ENCODE assay signal across 7 mouse cellular contexts in genomic region chr10:93540431-93541210, GRCm38 (mm10). TPM values are rescaled to one million over a fixed set of nuclear protein-coding genes. Genes with fewer than 3 reads are reported as not detected.
DNase-seq lines count a peak whose midpoint lies in the region; TF ChIP-seq lines count a peak whose summit lies in the region.

TSS of gene Ccdc38 (plus strand) at chr10:93540632.

- 75% methylated on average over 17 of the region's 17 CpGs for WGBS in forebrain, embryonic 10.5 days

- H3K79me2 ChIP-seq in myocyte (ENCODE audit: control insufficient read depth, insufficient read depth): no peaks in the 10 kb centered on the region

- H3K4me1 ChIP-seq in forebrain, embryonic 10.5 days: peaks cover 23% of the 10 kb centered on the region

- H3K4me3 ChIP-seq in forebrain, embryonic 10.5 days: peak within 1 kb of the TSS; percentile 54
- peak within 1 kb of the TSS; percentile 21 for H3K4me3 ChIP-seq in myocyte

- H3K27ac ChIP-seq in forebrain, embryonic 10.5 days: peak within 1 kb of the TSS; percentile 81

- H3K4me2 ChIP-seq in myocyte (ENCODE audit: low read depth): peak within 1 kb of the TSS; percentile 80

- peak; percentile 40 for DNase-seq in 416B (ENCODE audit: low read depth)
- DNase-seq in B cell, adult 2 months: peak; percentile 46 to 47
- DNase-seq in forebrain, embryonic 10.5 days (ENCODE audit: extremely low spot score, low spot score): no peak
- peak; percentile 6 to 31 for DNase-seq in kidney, postnatal 4 days
- DNase-seq in urinary bladder, adult 18-20 months (ENCODE audit: low spot score in 2 of 2): no peak
- DNase-seq in layer of hippocampus, adult 8-10 months (ENCODE audit: low spot score in 2 of 2): no peak

- H3K27me3 ChIP-seq in forebrain, embryonic 10.5 days (ENCODE audit: poor library complexity, severe bottlenecking): peaks cover 41% of the 10 kb centered on the region
- no peaks in the 10 kb centered on the region for H3K27me3 ChIP-seq in myocyte (ENCODE audit: control insufficient read depth, insufficient read depth, insufficient read length)

- no peak for TF ChIP-seq POLR2A in myocyte (IDR thresholded peaks at IDR 0.05; ENCODE audit: insufficient read length, low read depth)

- H3K9me3 ChIP-seq in forebrain, embryonic 10.5 days: no peaks in the 10 kb centered on the region

- no peaks in the 10 kb centered on the region for H3K36me3 ChIP-seq in forebrain, embryonic 10.5 days (replicated peaks)
- no peaks in the 10 kb centered on the region for H3K36me3 ChIP-seq in myocyte (ENCODE audit: control insufficient read depth, insufficient read depth)

- no peak within 1 kb of the TSS for H3ac ChIP-seq in myocyte (ENCODE audit: control insufficient read depth, insufficient read length)

TF ChIP-seq in myocyte, 11 proteins besides CTCF, POLR2A, EP300 and RAD21:
- TF ChIP-seq SRF (IDR thresholded peaks at IDR 0.05; ENCODE audit: control insufficient read depth, insufficient read length, low read depth): no peak
- TF ChIP-seq MAX (IDR thresholded peaks at IDR 0.05; ENCODE audit: low read depth): no peak
- TF ChIP-seq TCF12 (IDR thresholded peaks at IDR 0.05; ENCODE audit: insufficient read depth, poor library complexity, severe bottlenecking): no peak
- no peak for TF ChIP-seq USF1 (IDR thresholded peaks at IDR 0.05; ENCODE audit: low read depth)
- no peak for TF ChIP-seq REST (IDR thresholded peaks at IDR 0.05; ENCODE audit: insufficient read depth, insufficient read length)
- no peak for TF ChIP-seq TCF3 (IDR thresholded peaks at IDR 0.05; ENCODE audit: insufficient read length, low read depth)
- no peak for TF ChIP-seq POLR2AphosphoS2 (IDR thresholded peaks at IDR 0.05; ENCODE audit: insufficient read length, low read depth)
- no peak for TF ChIP-seq CEBPB (IDR thresholded peaks at IDR 0.05; ENCODE audit: insufficient read depth, poor library complexity, severe bottlenecking)
- TF ChIP-seq E2F4 (IDR thresholded peaks at IDR 0.05; ENCODE audit: insufficient read depth): no peak
- TF ChIP-seq MYOD1 (IDR thresholded peaks at IDR 0.05; ENCODE audit: control insufficient read depth in 1 of 3, insufficient read length in 2 of 3, low read depth in 2 of 3): no peak
TF ChIP-seq in myocyte: peak in this region for 0.

RNA-seq across cellular contexts. Expression of gene Ccdc38, which starts in this region (rescaled TPM):
- polyA plus RNA-seq in forebrain, embryonic 10.5 days (2016; fragmentation: Nextera tagmentation; extraction: Ambion mirVana): 0.43 and 0.46 TPM in 2 replicates
- polyA plus RNA-seq in myocyte (2012; fragmentation: generic; extraction: Trizol): 0.05 TPM
- under 1 TPM in 1 of 4 experiments, not detected in 3; 0.14 TPM for total RNA-seq in layer of hippocampus, adult 8-10 months (2022)

Comparison
In these comparisons a context has a peak if more than half of its experiments do, and no peak if none do; other contexts are left out.
1. DNase-seq: peak in 416B (single experiment), B cell, adult 2 months (2 of 2) and kidney, postnatal 4 days (2 of 2); none in forebrain, embryonic 10.5 days (single experiment), urinary bladder, adult 18-20 months (0 of 2) and layer of hippocampus, adult 8-10 months (0 of 2).